Mouse (Mus musculus) myocyte (in vitro differentiated cells): ENCODE data around the gene Snrpc.

Source experiments
- E2F4 ChIP-seq: IDR thresholded peaks from one replicate; pipeline ENCODE4 v1.6.1; 2011; ENCODE audit warnings: mild to moderate bottlenecking, control low read depth, moderate library complexity; ENCODE audit not compliant: insufficient read depth
- MYOD1 ChIP-seq, 3 experiments: IDR thresholded peaks; one replicate each; pipeline ENCODE4 v1.6.1; 2011; ENCODE audit warnings: control low read depth in 2 of 3, low read depth in 2 of 3, mild to moderate bottlenecking in 2 of 3, moderate library complexity in 1 of 3; ENCODE audit not compliant: insufficient read length in 2 of 3, control insufficient read depth in 1 of 3
- POLR2A ChIP-seq: IDR thresholded peaks from one replicate; pipeline ENCODE4 v1.6.1; 2011; ENCODE audit warnings: low read depth, mild to moderate bottlenecking, control low read depth, moderate library complexity; ENCODE audit not compliant: insufficient read length
- POLR2AphosphoS2 ChIP-seq: IDR thresholded peaks from one replicate; pipeline ENCODE4 v1.6.1; 2011; ENCODE audit warnings: low read depth, control low read depth; ENCODE audit not compliant: insufficient read length

DNA sequence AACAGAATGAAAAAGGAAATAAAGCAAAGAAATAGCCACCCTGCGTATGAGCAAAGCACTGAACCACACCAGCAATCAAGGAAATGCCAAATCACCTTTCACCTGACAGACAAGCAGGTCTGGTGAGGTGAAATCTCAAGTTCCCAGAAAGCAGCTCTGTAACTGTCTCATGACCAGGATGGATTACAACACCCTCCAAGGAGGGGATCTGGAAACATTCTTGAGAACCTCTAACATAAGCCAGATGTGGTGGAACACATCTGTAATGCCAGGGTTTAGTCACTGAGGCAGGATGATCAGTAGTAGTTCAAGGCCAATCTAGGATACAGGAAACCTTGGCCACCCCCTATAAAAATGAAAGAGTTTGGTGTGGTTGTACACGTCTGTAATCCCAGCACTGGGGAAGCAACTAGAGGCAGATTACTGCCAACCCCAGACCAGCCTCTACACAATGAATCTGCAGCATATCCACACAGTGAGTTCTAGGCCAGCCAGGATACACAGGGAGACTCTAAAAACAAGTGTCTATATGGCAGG, 30.3 kb upstream of the Snrpc start:
- TF ChIP-seq POLR2A (no peak), POLR2AphosphoS2 (no peak), MYOD1 (IDR thresholded peaks at IDR 0.05; ENCODE audit: control insufficient read depth in 1 of 3, insufficient read length in 2 of 3, low read depth in 2 of 3) (no peak), E2F4 (no peak)
